Mouse (Mus musculus): ENCODE data around the gene Fam120a. TPM values are rescaled to one million over a fixed set of nuclear protein-coding genes. Genes with fewer than 3 reads are reported as not detected.

Gene Fam120a
- total and polyA plus RNA-seq, 3 experiments, result 113 to 260 (median 186) TPM

- TF ChIP-seq CTCF (IDR thresholded peaks at IDR 0.05; ENCODE audit: low read depth, low read length), result no peak
- no peak for TF ChIP-seq GATA2 (IDR thresholded peaks at IDR 0.05; ENCODE audit: borderline replicate concordance, low read depth, low read length)
- TF ChIP-seq POLR2AphosphoS5 (IDR thresholded peaks at IDR 0.05; ENCODE audit: insufficient replicate concordance, low read depth, low read length), result no peak
- TF ChIP-seq TAL1 (conservative IDR thresholded peaks at IDR 0.05; ENCODE audit: low read depth, low read length), result no peak
- no peak for TF ChIP-seq GATA1 (IDR thresholded peaks at IDR 0.05; ENCODE audit: borderline replicate concordance, low read length)
- Histone ChIP-seq H3K27me3 (ENCODE audit: insufficient read depth, low read length) (no peaks in the 10 kb centered on the region), H3K36me3 (replicated peaks) (peaks cover 33% of the 10 kb centered on the region), H3K4me1 (ENCODE audit: insufficient read depth, low read depth, low read length) (peaks cover 23% of the 10 kb centered on the region), H3K9me3 (replicated peaks) (no peaks in the 10 kb centered on the region), H3K4me3 (ENCODE audit: low read depth, low read length) (no peak overlapping the region)
- DNase-seq (ENCODE audit: low spot score), result peak; percentile 14
- ATAC-seq (ENCODE audit: extremely low read depth, insufficient number of reproducible peaks, low FRiP score, poor library complexity, severe bottlenecking), result no peak
Measured at GRCm38 (mm10) chr13:48971033-48971432, 3.2 kb upstream of the Fam120a start.

GRCm38 (mm10) chr13:48970566-48970965 lies 2.7 kb upstream of the Fam120a start:
- no peaks in the 10 kb centered on the region for H3K27me3 ChIP-seq (ENCODE audit: insufficient read depth, low read length)
- peak overlapping the region; percentile 48; the same call in 1 of the 2 replicates for H3K4me3 ChIP-seq (ENCODE audit: low read depth, low read length)
- DNase-seq (ENCODE audit: low spot score) (no peak), ATAC-seq (ENCODE audit: extremely low read depth, insufficient number of reproducible peaks, low FRiP score, poor library complexity, severe bottlenecking) (no peak)
- H3K4me1 ChIP-seq (ENCODE audit: insufficient read depth, low read depth, low read length), result peaks cover 28% of the 10 kb centered on the region
- peaks cover 36% of the 10 kb centered on the region for H3K36me3 ChIP-seq (replicated peaks)
- no peak for TF ChIP-seq TAL1 (conservative IDR thresholded peaks at IDR 0.05; ENCODE audit: low read depth, low read length)
- no peaks in the 10 kb centered on the region for H3K9me3 ChIP-seq (replicated peaks)

- Histone ChIP-seq H3K4me3 (ENCODE audit: low read depth, low read length) (peak overlapping the region; percentile 94), H3K27me3 (ENCODE audit: insufficient read depth, low read length) (no peaks in the 10 kb centered on the region), H3K4me1 (ENCODE audit: insufficient read depth, low read depth, low read length) (peaks cover 46% of the 10 kb centered on the region), H3K9me3 (replicated peaks) (no peaks in the 10 kb centered on the region), H3K36me3 (replicated peaks) (peaks cover 52% of the 10 kb centered on the region)
- ATAC-seq (ENCODE audit: extremely low read depth, insufficient number of reproducible peaks, low FRiP score, poor library complexity, severe bottlenecking) (no peak), DNase-seq (ENCODE audit: low spot score) (no peak)
- TF ChIP-seq CTCF (IDR thresholded peaks at IDR 0.05; ENCODE audit: low read depth, low read length) (no peak), POLR2AphosphoS5 (IDR thresholded peaks at IDR 0.05; ENCODE audit: insufficient replicate concordance, low read depth, low read length) (no peak), GATA1 (IDR thresholded peaks at IDR 0.05; ENCODE audit: borderline replicate concordance, low read length) (no peak), GATA2 (IDR thresholded peaks at IDR 0.05; ENCODE audit: borderline replicate concordance, low read depth, low read length) (no peak), TAL1 (conservative IDR thresholded peaks at IDR 0.05; ENCODE audit: low read depth, low read length) (no peak)
Measured at GRCm38 (mm10) chr13:48968750-48969088, 902 bp upstream of the Fam120a start.

GRCm38 (mm10) chr13:48966851-48967821 lies 681 bp downstream of the Fam120a start:
- peak overlapping the region; percentile 94 for H3K4me3 ChIP-seq (ENCODE audit: low read depth, low read length)
- no peaks in the 10 kb centered on the region for H3K9me3 ChIP-seq (replicated peaks)
- H3K36me3 ChIP-seq (replicated peaks), result peaks cover 51% of the 10 kb centered on the region
- no peaks in the 10 kb centered on the region for H3K27me3 ChIP-seq (ENCODE audit: insufficient read depth, low read length)
- H3K4me1 ChIP-seq (ENCODE audit: insufficient read depth, low read depth, low read length), result peaks cover 58% of the 10 kb centered on the region
- TF ChIP-seq CTCF (IDR thresholded peaks at IDR 0.05; ENCODE audit: low read depth, low read length) (no peak), GATA2 (IDR thresholded peaks at IDR 0.05; ENCODE audit: borderline replicate concordance, low read depth, low read length) (no peak), TAL1 (conservative IDR thresholded peaks at IDR 0.05; ENCODE audit: low read depth, low read length) (no peak), GATA1 (IDR thresholded peaks at IDR 0.05; ENCODE audit: borderline replicate concordance, low read length) (no peak), POLR2AphosphoS5 (IDR thresholded peaks at IDR 0.05; ENCODE audit: insufficient replicate concordance, low read depth, low read length) (no peak)
- ATAC-seq (ENCODE audit: extremely low read depth, insufficient number of reproducible peaks, low FRiP score, poor library complexity, severe bottlenecking) (no peak), DNase-seq (ENCODE audit: low spot score) (peak; percentile 33)

- H3K4me3 ChIP-seq (ENCODE audit: low read depth, low read length), result peak overlapping the region; percentile 94
- H3K36me3 ChIP-seq (replicated peaks), result peaks cover 46% of the 10 kb centered on the region
- peak; percentile 67 for DNase-seq (ENCODE audit: low spot score)
- ATAC-seq (ENCODE audit: extremely low read depth, insufficient number of reproducible peaks, low FRiP score, poor library complexity, severe bottlenecking), result peak; percentile 71
- TF ChIP-seq GATA1 (IDR thresholded peaks at IDR 0.05; ENCODE audit: borderline replicate concordance, low read length), result no peak
- no peak for TF ChIP-seq CTCF (IDR thresholded peaks at IDR 0.05; ENCODE audit: low read depth, low read length)
- TF ChIP-seq TAL1 (conservative IDR thresholded peaks at IDR 0.05; ENCODE audit: low read depth, low read length), result no peak
- TF ChIP-seq GATA2 (IDR thresholded peaks at IDR 0.05; ENCODE audit: borderline replicate concordance, low read depth, low read length), result no peak
- no peak for TF ChIP-seq POLR2AphosphoS5 (IDR thresholded peaks at IDR 0.05; ENCODE audit: insufficient replicate concordance, low read depth, low read length)
- H3K9me3 ChIP-seq (replicated peaks), result no peaks in the 10 kb centered on the region
- no peaks in the 10 kb centered on the region for H3K27me3 ChIP-seq (ENCODE audit: insufficient read depth, low read length)
- H3K4me1 ChIP-seq (ENCODE audit: insufficient read depth, low read depth, low read length), result peaks cover 59% of the 10 kb centered on the region
Measured at GRCm38 (mm10) chr13:48965559-48966525, 2.0 kb downstream of the Fam120a start.

GRCm38 (mm10) chr13:48964850-48965249 lies 3.0 kb downstream of the Fam120a start:
- Histone ChIP-seq H3K36me3 (replicated peaks) (peaks cover 45% of the 10 kb centered on the region), H3K27me3 (ENCODE audit: insufficient read depth, low read length) (no peaks in the 10 kb centered on the region), H3K9me3 (replicated peaks) (no peaks in the 10 kb centered on the region), H3K4me1 (ENCODE audit: insufficient read depth, low read depth, low read length) (peaks cover 57% of the 10 kb centered on the region), H3K4me3 (ENCODE audit: low read depth, low read length) (peak overlapping the region; percentile 94; the same call in 1 of the 2 replicates)
- no peak for ATAC-seq (ENCODE audit: extremely low read depth, insufficient number of reproducible peaks, low FRiP score, poor library complexity, severe bottlenecking)
- TF ChIP-seq GATA1 (IDR thresholded peaks at IDR 0.05; ENCODE audit: borderline replicate concordance, low read length), result no peak
- TF ChIP-seq POLR2AphosphoS5 (IDR thresholded peaks at IDR 0.05; ENCODE audit: insufficient replicate concordance, low read depth, low read length), result no peak
- TF ChIP-seq GATA2 (IDR thresholded peaks at IDR 0.05; ENCODE audit: borderline replicate concordance, low read depth, low read length), result no peak
- no peak for TF ChIP-seq CTCF (IDR thresholded peaks at IDR 0.05; ENCODE audit: low read depth, low read length)
- TF ChIP-seq TAL1 (conservative IDR thresholded peaks at IDR 0.05; ENCODE audit: low read depth, low read length), result no peak
- DNase-seq (ENCODE audit: low spot score), result no peak
